Mouse (Mus musculus): ENCODE data around the gene Pld6. TPM values are rescaled to one million over a fixed set of nuclear protein-coding genes. Genes with fewer than 3 reads are reported as not detected.
"Not testable (repeated sequence)": the region's sequence is repeated elsewhere in the genome, so short reads cannot be mapped to it uniquely, and the experiment has no call there.

Gene Pld6
- polyA plus RNA-seq, 1 experiment from 2014 or later = 3.5 TPM

DNA sequence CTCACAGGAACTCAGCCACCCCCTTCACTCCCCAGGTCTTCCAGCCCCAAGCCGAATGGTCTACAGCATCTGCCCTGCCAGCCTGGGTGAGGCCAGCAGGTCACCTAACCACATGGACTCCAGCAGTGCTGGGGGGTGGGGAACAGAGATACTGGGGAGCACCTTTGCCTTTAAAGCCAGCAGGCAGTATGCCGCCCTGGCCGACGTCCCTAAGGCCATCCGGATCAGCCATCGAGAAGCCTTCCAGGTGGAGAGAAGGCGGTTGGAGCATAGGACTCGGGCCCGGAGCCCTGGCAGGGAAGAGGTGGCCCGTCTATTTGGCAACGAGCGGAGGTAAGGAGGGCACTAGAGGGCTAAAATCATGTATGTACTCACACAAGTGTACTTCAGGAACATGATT is 50.2 kb downstream of the Pld6 start:
- Histone ChIP-seq H3K9me3 (no peaks in the 10 kb centered on the region), H3K27me3 (replicated peaks) (no peaks in the 10 kb centered on the region), H3K4me3 (replicated peaks) (no peak overlapping the region), H3K4me2 (replicated peaks) (no peak overlapping the region), H3K9ac (no peak overlapping the region), H3K4me1 (replicated peaks) (peaks cover 4% of the 10 kb centered on the region; the same call in 1 of the 2 replicates), H3K27ac (no peak overlapping the region), H3K36me3 (peaks cover 48% of the 10 kb centered on the region)
- no peak for ATAC-seq
- 93% methylated on average over 12 of the region's 12 CpGs for WGBS

- H3K4me2 ChIP-seq (replicated peaks); H3K27me3 ChIP-seq (replicated peaks); H3K9ac ChIP-seq; ATAC-seq; H3K27ac ChIP-seq; H3K4me3 ChIP-seq (replicated peaks); H3K9me3 ChIP-seq: not testable (repeated sequence)
- WGBS = 88% methylated on average over 4 of the region's 4 CpGs
- peaks cover 10% of the 10 kb centered on the region for H3K4me1 ChIP-seq (replicated peaks)
- H3K36me3 ChIP-seq = peaks cover 36% of the 10 kb centered on the region
These were observed 51.5 kb downstream of the Pld6 start for GRCm38 (mm10) chr11:59735938-59736337.

- ATAC-seq = no peak
- Histone ChIP-seq H3K4me2 (replicated peaks) (no peak overlapping the region), H3K4me3 (replicated peaks) (no peak overlapping the region), H3K9ac (no peak overlapping the region), H3K27ac (no peak overlapping the region), H3K9me3 (no peaks in the 10 kb centered on the region), H3K4me1 (replicated peaks) (peaks cover 10% of the 10 kb centered on the region), H3K36me3 (peaks cover 29% of the 10 kb centered on the region), H3K27me3 (replicated peaks) (no peaks in the 10 kb centered on the region)
- WGBS = 75% methylated on average over 1 of the region's 1 CpGs
These were observed 53.1 kb downstream of the Pld6 start for GRCm38 (mm10) chr11:59734335-59734734.

Other genes with a start within 250 kb of the Pld6 start
- gene Nlrp3, start 246.1 kb downstream of the Pld6 start, polyA plus RNA-seq (2015; fragmentation: Nextera tagmentation; extraction: Ambion mirVana) = 0.35 and 0.36 TPM in 2 replicates
- not detected in 2 replicates for gene Olfr222, start 211.4 kb downstream of the Pld6 start, polyA plus RNA-seq (2015; fragmentation: Nextera tagmentation; extraction: Ambion mirVana)
- gene Olfr223, start 194.4 kb downstream of the Pld6 start, polyA plus RNA-seq (2015; fragmentation: Nextera tagmentation; extraction: Ambion mirVana) = not detected in 2 replicates
- gene Mprip, start 126.3 kb downstream of the Pld6 start, polyA plus RNA-seq (2015; fragmentation: Nextera tagmentation; extraction: Ambion mirVana) = 54.9 and 56.2 TPM in 2 replicates
- gene Flcn, start 22.4 kb upstream of the Pld6 start, polyA plus RNA-seq (2015; fragmentation: Nextera tagmentation; extraction: Ambion mirVana) = 35.9 and 39.2 TPM in 2 replicates
- gene Nt5m, start 51.8 kb upstream of the Pld6 start, polyA plus RNA-seq (2015; fragmentation: Nextera tagmentation; extraction: Ambion mirVana) = 32.7 and 34.4 TPM in 2 replicates
- gene Cops3, start 52.2 kb upstream of the Pld6 start, polyA plus RNA-seq (2015; fragmentation: Nextera tagmentation; extraction: Ambion mirVana) = 192 and 193 TPM in 2 replicates
- 34.5 and 35.6 TPM in 2 replicates for gene Med9, start 160.6 kb upstream of the Pld6 start, polyA plus RNA-seq (2015; fragmentation: Nextera tagmentation; extraction: Ambion mirVana)
- gene Rasd1, start 177.3 kb upstream of the Pld6 start, polyA plus RNA-seq (2015; fragmentation: Nextera tagmentation; extraction: Ambion mirVana) = 2.1 and 2.6 TPM in 2 replicates

Measured in intestine, embryonic 15.5 days (tissue).